Mouse (Mus musculus) c-Kit-positive CD71-negative TER-119-negative erythroid progenitor cells, embryonic 14.5 days (primary cell): ENCODE measurements around the gene Slamf7.
"Not testable (repeated sequence)": the region's sequence is repeated elsewhere in the genome, so short reads cannot be mapped to it uniquely, and the experiment has no call there.

Source experiments
- DNase-seq: peaks from one replicate; pipeline ENCODE4 v3.0.0-alpha.2; 2013; ENCODE audit warnings: low read depth

Slamf7 gene

DNA sequence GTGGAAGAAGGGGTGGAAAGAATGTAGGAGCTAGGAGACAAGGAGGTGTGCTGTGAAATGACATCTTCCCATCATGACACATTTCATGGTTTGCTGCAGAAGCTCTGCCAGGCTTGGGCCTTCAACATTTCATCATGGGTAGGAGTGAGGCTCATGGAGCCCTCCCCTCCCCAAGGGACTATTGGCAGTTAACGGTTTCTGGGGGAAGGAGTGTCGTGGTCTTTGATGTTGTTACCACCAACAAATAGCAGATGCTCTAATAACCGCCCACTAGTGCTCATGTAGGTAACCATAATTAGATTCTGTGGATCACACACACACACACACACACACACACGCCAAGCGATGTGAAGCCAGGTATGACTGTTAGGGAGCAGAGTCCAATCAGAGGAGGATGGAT, at the start of gene Slamf7:
Gene Slamf7, minus strand, starts transcription at position 302 of the 400 bp plus-strand sequence.
- no peak for DNase-seq

GRCm38 (mm10) chr1:171698983-171699382, 46.1 kb upstream of the Slamf7 start:
- peak; percentile 76 for DNase-seq

DNA sequence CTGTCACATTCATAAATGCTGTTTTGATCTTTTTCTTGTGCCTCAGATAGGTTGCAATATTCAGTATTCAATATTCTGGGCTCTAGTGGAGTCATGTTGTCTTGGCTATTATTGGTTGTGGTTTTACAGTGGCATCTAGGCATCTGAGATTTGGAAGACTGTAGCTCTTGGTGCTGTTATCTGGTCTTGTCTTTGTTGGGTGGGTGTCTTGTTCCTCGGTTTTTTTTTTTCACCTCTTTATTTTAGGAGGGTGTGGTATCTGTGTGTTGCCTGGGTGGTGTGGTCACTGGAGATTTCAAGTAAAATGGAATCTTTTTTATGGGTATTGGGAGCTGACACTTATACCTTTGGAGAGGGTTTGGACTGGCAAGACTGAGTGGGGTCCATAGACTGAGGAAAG, 41.1 kb upstream of the Slamf7 start:
- no peak for DNase-seq

GRCm38 (mm10) chr1:171687320-171687719, 34.5 kb upstream of the Slamf7 start:
- no peak for DNase-seq

DNA sequence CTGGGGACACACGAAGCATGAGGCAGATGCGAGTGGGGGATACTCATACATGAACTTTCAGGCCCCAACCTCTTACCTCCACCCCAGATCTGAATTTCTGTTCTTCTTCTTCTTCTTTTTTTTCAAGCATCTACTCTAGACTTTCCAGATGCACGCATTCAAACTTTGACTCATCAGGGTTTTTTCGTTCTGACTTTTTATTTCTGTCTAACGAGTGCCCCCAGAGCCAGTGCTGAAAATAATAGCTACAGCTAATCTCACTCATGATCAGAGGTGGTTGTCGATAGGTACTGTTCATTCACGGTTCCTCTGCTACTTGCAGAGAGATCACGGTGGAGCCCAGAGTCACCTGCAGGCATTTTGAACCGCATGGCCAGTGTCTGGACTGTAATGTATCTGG, 32.1 kb upstream of the Slamf7 start:
- DNase-seq = no peak

DNA sequence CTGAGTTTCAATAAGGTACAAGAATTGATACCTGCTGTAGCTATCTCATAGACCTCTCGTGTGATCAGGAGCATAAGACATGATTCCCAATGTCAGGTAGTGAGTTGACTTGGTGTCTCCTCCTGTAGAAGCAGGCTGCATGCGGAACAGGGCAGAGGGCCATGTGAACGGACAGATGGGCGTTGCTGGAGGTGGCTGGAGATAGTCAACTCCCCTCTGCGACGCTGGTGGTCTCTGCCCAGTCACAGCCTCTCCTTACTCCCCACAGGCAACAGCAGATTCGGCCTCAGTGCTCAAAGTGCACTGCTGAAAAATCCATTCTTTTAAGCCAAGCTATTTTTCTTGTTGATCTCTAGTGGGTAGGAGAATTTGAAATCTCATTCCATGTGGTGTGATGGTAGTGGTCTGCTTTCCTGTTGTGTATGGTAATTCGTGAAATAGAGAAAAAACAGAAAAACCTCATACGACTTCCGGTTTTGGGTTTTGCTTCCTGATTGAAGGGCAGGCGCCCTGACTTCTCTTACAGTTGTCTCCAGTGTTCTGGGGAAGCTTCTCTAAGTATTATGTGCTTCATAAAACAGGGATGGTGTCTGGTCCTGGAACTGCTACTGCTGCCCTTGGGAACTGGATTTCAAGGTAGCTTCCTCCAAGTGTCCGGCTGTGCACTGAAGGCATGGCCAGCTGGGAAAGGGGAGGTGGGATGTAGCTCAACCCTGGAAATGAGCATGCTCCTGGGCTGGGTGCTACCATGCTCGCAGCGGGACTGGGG, 28.9 kb upstream of the Slamf7 start, which contains the start of gene Cd48:
Gene Cd48, plus strand, starts transcription at position 479 of the 769 bp plus-strand sequence.
- DNase-seq = no peak

DNA sequence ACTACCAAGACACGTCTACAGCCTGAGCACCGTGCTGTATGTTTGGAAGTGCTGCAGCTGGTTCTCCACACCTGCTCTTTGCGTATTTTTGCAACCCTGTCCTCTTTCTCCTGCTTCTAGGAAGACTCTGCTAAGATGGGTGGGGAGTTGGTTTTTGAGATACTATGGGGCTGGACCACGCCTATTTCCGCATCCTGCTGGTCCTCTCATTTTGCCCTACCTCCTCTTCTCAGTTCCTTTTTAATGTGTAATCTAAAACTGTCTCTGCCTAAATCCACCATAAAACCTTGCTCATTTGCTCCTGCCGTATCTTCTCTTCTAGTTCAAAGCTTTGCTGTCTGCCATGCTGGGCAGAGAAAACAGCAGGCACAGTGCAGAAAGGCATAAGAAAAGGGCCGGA, 28.2 kb upstream of the Slamf7 start:
- no peak for DNase-seq

DNA sequence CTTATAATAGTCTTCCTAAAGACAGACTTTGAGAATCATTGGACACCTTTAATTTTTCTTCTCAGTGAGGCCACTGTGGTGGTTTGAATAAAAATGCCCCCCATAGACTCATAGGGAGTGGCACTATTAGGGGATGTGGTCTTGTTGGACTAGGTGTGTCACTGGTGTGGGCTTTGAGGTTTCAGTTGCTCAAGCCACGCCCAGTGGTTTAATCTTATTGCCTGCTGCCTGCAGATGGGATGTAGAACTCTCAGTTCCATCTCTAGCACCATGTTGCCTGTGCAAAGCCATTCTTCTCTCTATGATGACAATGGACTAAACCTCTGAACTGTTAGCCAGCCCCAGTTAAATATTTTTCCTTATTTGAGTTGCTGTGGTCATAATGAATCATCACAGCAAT, 24.9 kb upstream of the Slamf7 start:
- DNase-seq = no peak

- DNase-seq = no peak
Measured at GRCm38 (mm10) chr1:171674467-171674866, 21.6 kb upstream of the Slamf7 start.

DNA sequence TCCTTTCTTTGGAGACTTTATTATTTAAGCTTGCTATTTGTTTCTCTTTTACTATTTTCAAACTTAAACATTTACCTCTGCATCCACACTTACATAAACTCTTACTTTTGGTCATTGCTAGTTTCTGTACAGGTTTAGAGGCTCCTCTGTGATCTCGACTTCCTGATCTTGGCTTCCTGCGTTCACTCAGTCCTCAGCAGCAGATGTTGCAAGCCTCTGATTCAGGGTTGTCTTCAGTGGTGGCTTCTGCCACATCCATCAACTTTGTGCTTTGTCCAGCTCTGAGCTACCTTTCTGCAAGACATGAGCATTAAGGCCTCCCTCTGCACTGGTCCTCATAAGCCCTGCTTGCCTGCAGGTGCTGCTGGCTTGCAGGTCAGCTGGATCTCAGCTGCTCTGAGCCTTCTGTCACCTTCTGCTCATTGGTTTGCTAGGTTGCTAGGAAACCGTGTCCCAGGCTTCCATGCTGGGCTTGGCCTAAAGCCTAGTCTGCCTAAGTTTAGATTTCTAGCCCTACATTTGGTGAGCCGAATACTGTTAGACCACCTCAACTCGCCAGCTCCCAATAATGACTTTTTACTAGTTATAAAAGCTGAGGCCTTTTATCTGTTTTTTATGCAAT, 20.1 kb upstream of the Slamf7 start:
- no peak for DNase-seq

GRCm38 (mm10) chr1:171672451-171672850, 19.6 kb upstream of the Slamf7 start:
- not testable (repeated sequence) for DNase-seq

GRCm38 (mm10) chr1:171667160-171667559, 14.3 kb upstream of the Slamf7 start:
- DNase-seq = no peak

DNA sequence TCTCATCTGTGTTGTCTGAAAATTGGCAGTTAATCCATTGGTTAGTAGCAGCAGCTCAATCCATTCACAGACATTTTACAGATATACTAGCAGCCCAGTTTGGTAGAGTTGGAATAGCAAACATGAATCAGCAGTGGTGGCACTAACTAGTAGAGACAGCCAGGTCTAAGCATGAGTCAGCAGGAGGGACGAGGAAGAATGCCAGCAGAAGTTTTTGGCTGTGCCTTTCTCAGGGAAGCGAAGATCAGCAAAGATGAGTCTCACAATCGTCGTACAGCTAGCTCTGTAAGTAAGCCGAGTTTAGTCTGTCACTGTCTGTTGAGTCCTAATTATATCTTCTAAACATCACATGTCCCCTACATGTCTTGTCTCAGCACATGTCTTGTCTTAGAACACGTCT, 13.5 kb upstream of the Slamf7 start:
- DNase-seq = no peak

- no peak for DNase-seq
Measured at GRCm38 (mm10) chr1:171663757-171664156, 10.9 kb upstream of the Slamf7 start.

- no peak for DNase-seq
Measured at GRCm38 (mm10) chr1:171661482-171661881, 8.6 kb upstream of the Slamf7 start.

- no peak for DNase-seq
Measured at GRCm38 (mm10) chr1:171660423-171660822, 7.6 kb upstream of the Slamf7 start.

DNA sequence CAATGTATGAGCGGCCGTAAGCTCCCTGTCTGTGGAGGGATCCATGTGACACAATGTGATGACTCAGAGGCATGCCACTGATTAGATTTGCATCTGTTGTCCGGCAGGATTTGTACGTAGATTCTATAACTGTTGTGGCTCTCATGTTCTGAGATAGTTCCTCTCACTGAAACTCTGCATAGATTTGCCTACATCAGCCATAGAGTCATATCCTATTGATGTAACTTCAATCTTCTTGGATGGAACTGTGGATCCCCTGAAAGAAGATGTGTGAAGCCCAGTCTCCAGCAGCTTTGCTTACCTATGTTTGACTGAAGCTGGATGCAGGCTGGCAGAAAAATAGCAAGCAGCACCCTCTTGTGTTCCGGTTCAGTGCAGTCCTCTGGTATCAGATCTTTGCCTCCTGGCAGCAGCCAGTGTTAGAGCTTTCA, 5.7 kb upstream of the Slamf7 start:
- no peak for DNase-seq

DNA sequence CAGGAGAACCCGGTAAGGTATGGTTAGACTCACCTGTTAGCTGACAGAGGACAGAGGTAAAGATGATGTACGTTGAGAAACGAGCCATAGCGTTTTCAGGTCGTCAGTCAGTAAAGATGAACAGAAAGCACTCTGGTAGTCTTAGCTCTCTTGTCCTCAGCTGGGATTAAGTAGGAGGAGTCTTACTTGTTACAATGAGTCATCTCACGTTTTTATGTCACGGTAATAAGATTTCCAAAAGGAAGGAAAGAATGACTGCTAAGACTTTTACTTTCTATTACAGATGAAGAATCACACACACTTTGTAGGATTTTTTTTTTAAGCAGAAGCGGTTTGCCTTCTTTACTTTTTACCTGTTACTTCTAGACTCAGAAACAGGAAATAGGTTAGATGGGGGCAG, 4.0 kb downstream of the Slamf7 start:
- DNase-seq = no peak

- DNase-seq = no peak
Measured at GRCm38 (mm10) chr1:171647716-171648115, 5.1 kb downstream of the Slamf7 start.

GRCm38 (mm10) chr1:171646429-171646940, 6.3 kb downstream of the Slamf7 start:
- DNase-seq = no peak

GRCm38 (mm10) chr1:171643612-171644011, 9.2 kb downstream of the Slamf7 start:
- peak; percentile 45 for DNase-seq

DNA sequence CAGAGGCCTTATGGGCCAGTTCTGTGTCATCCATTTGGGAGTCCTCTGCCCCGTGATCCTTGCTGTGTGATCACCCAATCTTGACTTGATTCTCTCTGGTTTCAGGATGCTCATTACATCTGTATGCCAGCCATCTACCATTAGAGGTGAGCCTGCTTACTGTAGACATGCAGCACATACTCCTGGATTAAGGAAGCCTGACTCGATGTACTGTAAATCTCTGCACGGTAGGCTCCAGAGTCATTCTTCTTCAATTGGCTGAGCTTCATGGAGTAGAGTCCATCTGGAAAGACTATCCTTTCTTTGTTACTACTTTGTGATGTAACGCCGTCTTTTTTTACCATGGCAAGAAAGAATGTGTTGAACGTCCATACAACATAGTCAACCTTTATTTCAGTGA, 12.0 kb downstream of the Slamf7 start:
- DNase-seq = no peak

DNA sequence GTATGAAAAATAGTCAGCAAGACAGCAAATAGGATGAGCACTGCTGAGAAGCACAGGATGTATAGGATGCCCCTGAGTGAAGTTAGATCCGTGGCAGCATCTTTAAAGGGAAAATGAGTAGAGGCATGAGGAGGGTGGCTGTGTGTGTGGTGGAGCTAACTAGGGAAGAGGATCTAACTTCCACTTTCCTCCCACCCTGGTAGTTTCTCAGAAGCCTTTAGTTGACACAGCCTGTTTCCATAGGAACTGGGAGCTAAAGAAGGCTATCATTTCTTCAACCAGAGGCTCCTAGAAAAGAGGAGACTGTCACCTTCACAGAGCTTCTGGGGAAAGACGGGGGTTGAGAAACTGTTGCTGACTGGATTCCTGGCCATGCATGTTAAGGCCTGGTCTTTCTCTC, 14.1 kb downstream of the Slamf7 start:
- DNase-seq = no peak
